Mouse (Mus musculus): ENCODE data around the gene Skp2.
A peak's percentile ranks its signal among the peaks of the same experiment; 100 is the strongest.
"Not testable (repeated sequence)": the region's sequence is repeated elsewhere in the genome, so short reads cannot be mapped to it uniquely, and the experiment has no call there.

Skp2 gene

DNA sequence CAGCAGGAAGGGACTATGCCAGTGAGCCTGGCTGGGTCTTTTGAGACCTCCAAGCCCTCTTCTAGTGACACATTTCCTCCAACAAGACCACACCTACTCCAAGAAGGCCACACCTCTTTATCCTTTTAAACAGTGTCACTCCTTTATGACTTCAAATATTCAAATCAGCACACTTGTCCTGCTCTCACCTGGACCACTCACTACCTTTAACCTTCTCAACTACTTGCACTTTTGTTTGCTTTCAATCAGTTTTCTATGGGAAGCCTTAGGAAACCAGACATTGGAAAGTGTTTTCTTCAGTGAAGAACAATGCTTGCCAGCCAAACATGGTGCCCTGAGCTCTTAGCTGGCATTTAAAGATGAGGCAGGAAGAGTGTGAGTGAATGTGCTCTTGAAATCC is at the start of gene Skp2:
Gene Skp2 (minus strand): TSS at position 101 of the 400 bp plus-strand sequence.
- no peak for DNase-seq

GRCm38 (mm10) chr15:9198421-9198820 is 43.2 kb upstream of the Skp2 start:
- DNase-seq = no peak

DNA sequence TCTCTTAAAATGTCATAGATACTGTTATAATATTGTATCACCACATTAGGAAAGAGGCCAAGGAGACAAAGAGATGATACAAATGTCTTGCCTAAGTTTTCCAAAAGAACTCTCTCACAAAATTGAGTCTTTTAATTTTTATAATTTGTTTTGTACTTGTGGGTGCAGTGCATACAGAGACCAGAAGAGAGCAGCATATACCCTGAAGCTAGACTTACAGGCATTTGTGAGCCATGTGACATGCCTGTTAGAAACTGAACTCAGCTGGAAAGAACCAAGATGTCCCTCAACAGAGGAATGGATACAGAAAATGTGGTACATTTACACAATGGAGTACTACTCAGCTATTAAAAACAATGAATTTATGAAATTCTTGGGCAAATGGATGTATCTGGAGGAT is 37.5 kb upstream of the Skp2 start:
- DNase-seq = not testable (repeated sequence)

GRCm38 (mm10) chr15:9189796-9190195 is 34.6 kb upstream of the Skp2 start:
- DNase-seq = no peak

- no peak for DNase-seq
Measured at GRCm38 (mm10) chr15:9183995-9184394, 28.8 kb upstream of the Skp2 start.

DNA sequence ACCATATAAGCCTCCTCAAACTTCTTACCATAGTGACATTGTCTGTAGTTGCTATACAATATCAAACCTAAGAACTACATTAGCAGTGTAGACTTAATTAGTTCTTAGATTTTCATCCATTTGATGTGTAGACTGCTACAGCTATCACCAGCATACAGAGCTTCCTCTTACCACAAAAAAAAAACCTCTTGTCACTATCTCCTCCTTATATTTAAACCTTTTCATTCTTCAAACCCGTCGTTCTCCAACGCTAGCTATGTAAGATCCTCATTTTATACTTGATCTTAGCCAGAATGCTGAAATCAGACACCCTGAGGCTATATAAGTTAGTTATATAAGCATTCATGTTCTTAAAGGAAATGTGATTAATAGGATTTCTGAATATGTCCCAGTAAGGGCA is 21.8 kb upstream of the Skp2 start:
- DNase-seq = no peak

DNA sequence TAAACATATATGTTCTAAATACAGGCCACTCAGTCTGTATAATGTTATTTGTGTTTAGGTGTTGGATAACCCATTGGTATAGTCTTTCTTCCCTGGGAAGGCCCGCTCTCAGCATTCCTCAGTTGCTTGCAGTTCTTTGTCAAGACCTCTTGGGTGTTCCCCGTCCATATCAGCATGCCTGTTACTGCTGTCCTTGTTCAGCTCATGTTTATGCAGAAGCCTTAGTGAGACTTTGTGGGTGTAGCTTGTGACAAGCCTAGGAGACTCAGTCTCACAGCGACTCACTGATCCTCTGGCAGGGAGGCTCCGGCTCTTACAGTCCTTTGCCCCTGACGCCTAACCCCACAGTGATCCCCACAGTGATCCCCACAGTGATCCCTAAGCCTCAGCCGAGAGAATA is 8.9 kb upstream of the Skp2 start:
- DNase-seq = no peak

DNA sequence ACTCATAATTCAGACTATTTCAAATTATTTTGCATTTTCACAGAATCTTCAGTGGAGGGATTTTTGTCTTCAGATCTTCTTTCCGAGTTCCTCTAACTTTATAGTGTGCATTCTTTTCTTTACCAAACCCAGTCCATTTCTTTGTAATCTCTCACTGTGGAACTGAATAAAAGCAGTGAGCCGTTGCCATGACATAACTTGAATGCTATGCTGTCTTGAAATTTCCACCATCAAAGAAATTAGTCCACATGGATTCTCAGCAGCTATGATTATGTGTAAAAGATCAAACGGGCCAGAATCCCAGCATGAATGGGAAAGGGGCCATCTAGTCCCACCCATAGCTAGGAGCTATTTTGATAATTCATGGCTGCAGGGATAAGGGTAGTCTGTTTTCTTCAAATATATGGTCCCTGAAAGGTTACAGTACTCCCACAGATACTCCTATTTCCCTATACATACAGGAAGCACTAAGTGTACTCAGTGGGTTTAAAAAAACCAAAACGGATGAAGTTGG is 7.4 kb upstream of the Skp2 start:
- DNase-seq = no peak

- DNase-seq = peak; percentile 50
Measured at GRCm38 (mm10) chr15:9140684-9141171, 14.5 kb downstream of the Skp2 start.

DNA sequence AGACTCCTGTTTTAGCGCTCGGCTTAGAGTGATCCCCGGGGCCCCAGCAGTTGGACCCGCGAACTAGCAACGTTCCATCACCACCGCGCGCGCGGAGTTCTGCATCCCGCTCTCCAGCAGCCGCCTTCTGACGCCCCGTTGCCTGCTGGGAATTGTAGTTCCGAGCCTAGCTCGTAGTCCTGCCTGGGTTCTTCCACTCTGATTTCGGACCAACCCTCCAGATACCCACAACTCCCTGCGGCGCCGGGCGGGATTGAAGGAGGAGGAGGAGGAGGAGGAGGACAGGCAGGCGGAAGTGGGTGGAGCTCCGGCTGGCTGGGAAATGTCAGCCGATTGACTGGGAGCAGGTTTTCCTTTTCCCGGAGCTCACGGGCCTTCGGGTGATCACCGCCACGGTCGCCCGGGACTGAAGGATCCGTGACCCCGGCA is 15.0 kb downstream of the Skp2 start, which contains the start of gene Lmbrd2:
Gene Lmbrd2 (plus strand): TSS at position 299 of the 429 bp plus-strand sequence.
- peak; percentile 96 for DNase-seq

- no peak for DNase-seq
Measured at GRCm38 (mm10) chr15:9139447-9139846, 15.8 kb downstream of the Skp2 start.

DNA sequence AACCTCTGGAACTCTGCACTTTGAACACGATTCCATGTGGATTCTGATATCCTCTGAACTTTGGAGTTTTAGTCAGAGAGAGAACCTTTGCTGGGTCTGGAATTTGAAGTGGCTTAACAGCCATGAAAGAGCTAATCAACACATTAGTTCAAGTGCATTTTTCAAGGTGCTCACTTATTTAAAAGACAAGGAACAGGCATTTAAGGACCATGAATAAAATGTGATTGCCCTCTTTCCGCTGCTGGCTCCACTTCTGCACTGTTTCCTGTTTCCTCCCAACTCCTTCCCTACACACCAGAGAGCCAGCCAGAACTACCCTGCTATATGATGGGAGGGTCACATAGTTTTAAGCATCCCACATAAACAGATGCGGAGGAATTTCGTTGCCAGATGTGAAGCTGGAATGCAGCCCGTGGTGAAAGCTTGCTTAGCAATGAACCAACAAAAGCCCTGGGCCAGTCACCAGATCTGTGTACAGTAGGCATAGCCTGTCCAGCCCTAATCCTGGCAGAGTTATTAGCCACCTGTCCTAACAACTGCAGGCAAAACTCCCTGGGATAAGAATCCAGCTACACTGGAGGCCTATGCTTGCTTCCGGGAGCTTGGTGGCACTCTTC is 20.2 kb downstream of the Skp2 start:
- DNase-seq = no peak

DNA sequence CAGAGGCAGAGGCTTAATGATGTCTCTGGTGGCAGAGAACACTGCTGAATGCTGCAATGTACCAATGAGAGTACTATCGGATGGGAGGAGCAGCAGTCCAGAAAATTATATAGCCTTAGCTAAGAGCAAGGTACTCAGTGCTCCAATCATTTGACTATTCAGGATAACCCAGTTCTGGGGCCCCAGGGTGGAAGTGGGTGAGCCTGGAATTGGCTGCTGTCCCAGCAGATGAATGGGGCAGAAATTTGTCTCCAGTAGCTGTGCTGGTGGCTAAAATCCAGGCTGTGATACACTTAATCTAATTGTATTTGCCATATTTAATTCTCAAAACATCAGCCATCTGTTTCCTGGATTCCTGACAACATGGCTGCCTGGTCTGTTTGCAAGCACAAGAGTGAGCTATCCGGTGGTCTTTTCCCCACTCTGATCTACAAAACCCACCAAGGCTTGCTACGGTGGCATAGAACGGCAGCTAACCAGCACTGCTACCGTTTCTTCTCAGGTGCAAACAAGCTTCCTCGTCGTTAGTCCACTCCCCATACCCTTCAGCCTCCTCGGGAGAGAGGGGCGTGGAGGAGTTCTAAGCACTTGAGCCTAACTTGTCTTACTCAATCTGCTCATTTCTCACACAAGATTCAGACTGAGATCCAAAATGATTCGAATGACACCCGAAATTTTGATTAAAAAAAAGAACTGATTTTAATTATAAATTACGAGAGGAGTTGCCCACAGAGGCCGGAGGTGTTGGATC is 22.4 kb downstream of the Skp2 start:
- DNase-seq = no peak

GRCm38 (mm10) chr15:9131499-9131888 is 23.7 kb downstream of the Skp2 start:
- no peak for DNase-seq

DNA sequence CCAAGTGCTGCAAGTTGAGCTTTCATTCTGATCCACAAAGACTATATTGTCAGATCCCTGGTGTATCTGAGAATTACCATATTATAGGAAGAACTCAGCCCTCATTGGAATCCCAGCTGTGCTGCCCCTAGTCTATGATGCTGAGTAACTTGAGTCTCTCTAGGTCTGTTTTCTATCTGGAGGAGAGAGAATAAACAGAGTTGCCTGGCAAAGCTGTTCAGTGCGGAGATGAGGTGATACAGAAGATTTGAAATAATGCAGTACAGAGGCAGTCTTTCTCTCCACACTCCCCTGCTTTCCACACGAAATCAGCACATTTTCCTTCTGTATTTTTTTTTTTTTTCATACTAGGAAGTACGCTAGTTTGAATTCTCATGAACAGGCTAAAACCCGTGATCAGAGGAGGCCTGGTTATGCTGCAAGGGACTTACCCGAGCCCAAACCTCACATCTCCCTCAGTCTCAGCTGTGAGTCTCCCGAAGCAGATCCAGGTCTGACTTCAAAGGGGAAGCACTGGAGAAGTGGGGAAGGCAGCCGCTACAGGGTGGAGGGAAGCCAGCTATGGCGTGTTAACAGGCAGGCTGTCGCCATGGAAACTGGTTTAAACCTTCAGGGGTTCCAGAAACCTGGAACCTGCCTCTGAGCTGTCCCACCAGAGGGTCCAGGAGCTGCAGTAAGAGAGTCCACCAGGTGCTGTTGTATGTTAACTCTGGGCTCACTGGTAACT is 24.3 kb downstream of the Skp2 start:
- DNase-seq = no peak

GRCm38 (mm10) chr15:9127051-9127791 is 28.0 kb downstream of the Skp2 start:
- DNase-seq = no peak

DNA sequence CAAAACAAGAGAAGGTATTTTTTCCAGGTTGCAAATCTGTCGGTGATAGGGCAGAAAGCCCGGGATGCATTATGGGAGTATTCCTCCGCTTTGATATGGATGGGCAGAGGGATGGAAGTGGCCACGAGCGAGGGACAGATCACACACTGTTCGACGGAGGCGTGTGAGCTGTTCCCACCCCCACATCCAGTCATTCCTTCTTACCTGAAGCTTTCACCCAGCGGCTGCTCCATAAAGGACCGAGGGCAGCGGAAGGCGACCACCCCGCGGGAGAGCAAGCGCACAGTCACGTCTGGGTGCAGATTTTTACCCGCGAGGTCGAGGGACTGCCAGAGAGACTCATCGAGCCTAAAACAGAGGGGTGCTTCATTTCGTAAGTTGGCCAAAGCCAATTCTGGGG is 30.4 kb downstream of the Skp2 start:
- DNase-seq = no peak

- no peak for DNase-seq
Measured at GRCm38 (mm10) chr15:9122989-9123388, 32.2 kb downstream of the Skp2 start.

DNA sequence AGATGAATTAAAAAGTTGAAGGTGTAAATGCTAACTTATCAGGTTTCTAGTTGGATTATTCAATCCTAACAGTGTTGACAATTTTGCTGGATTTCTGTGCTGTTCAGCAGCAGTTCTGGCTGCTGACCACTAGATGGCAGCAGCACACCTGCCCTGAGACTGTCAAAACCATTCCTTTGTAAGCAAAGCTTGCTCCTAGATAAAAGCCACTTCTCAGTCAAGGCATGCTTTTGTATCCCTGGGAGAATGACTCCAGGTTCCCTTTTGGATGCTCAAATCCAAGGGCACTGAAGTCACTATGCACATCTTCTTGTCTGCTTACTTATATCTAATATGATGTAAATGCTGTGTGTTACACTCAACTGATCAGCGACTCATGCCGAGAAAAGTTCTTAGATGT is 35.1 kb downstream of the Skp2 start:
- peak; percentile 56 for DNase-seq

DNA sequence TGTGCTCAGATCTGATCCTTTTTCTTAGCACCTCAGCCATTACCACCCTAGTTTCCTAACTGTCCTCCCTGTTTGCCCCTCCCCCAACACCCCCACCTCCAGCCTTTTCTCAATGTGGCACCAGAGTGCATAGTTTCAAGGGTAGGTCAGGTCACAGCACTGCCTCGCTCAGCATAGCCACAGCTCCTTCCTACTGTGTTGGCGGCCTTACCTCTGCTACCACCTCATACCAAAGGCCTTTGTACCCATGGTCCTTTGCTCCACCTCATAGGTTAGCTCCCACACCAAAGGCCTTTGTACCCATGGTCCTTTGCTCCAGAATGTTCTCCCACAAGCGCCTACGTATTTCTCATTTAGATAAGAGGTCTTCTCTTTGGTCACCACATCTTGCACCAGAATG is 36.4 kb downstream of the Skp2 start:
- DNase-seq = no peak

GRCm38 (mm10) chr15:9114599-9114998 is 40.6 kb downstream of the Skp2 start:
- no peak for DNase-seq

GRCm38 (mm10) chr15:9114131-9114530 is 41.1 kb downstream of the Skp2 start:
- DNase-seq = no peak

- DNase-seq = no peak
Measured at GRCm38 (mm10) chr15:9113556-9113955, 41.7 kb downstream of the Skp2 start.

Data from lung, postnatal 14 days (tissue).